Mouse (Mus musculus): Measurements from ENCODE around the gene Junb.

- TF ChIP-seq CTCF (IDR thresholded peaks at IDR 0.05; ENCODE audit: control insufficient read depth, insufficient read depth, insufficient read length): no peak
- no peak for TF ChIP-seq MYOG (IDR thresholded peaks at IDR 0.05; ENCODE audit: control insufficient read depth, extremely low read depth, insufficient read length)
- TF ChIP-seq CEBPB (IDR thresholded peaks at IDR 0.05; ENCODE audit: low read depth): no peak
- no peak for TF ChIP-seq USF1 (IDR thresholded peaks at IDR 0.05; ENCODE audit: low read depth)
Measured at GRCm38 (mm10) chr8:85023846-85024245, 45.3 kb upstream of the Junb start.

Measured in C2C12 (cell line).